Mouse (Mus musculus) neural tube, embryonic 11.5 days (tissue): ENCODE data around the gene Utrn. TPM values are rescaled to one million over a fixed set of nuclear protein-coding genes. Genes with fewer than 3 reads are reported as not detected.

Experiments used
- ATAC-seq: fragments of 200-750 bp; cut with Nextera tagmentation; 2 replicates; pipeline ENCODE4 v1.8.0; 2017; ENCODE audit warnings: moderate number of reproducible peaks, mild to moderate bottlenecking, moderate TSS enrichment, moderate library complexity; ENCODE audit not compliant: insufficient read depth, low FRiP score, low TSS enrichment
- DNase-seq: peaks from one replicate; pipeline ENCODE4 v3.0.0-alpha.2; 2015; ENCODE audit warnings: low spot score
- H3K27ac ChIP-seq: fragments of 300-500 bp; sonication (generic); 2 replicates; pipeline ENCODE4 v1.5.1; 2014; ENCODE audit warnings: low read depth, mild to moderate bottlenecking, low read length
- H3K27me3 ChIP-seq: fragments of 300-500 bp; sonication (generic); 2 replicates; pipeline ENCODE4 v1.6.1; 2014; ENCODE audit warnings: mild to moderate bottlenecking, low read length, mixed read lengths; ENCODE audit not compliant: control insufficient read depth, insufficient read depth
- H3K36me3 ChIP-seq: fragments of 300-500 bp; sonication (generic); 2 replicates; pipeline ENCODE4 v1.6.1; 2014; ENCODE audit warnings: mild to moderate bottlenecking, low read length, moderate library complexity, mixed read lengths; ENCODE audit not compliant: control insufficient read depth, insufficient read depth
- H3K4me1 ChIP-seq: fragments of 300-500 bp; sonication (generic); 2 replicates; pipeline ENCODE4 v1.6.1; 2014; ENCODE audit warnings: low read length, mixed read lengths; ENCODE audit not compliant: control insufficient read depth, insufficient read depth
- H3K4me2 ChIP-seq: fragments of 300-500 bp; sonication (generic); 2 replicates; pipeline ENCODE4 v1.6.1; 2014; ENCODE audit warnings: low read depth, mild to moderate bottlenecking, moderate library complexity
- H3K4me3 ChIP-seq: fragments of 300-500 bp; sonication (generic); 2 replicates; pipeline ENCODE4 v1.5.1; 2014; ENCODE audit warnings: low read depth, low read length
- H3K9ac ChIP-seq: fragments of 300-500 bp; sonication (generic); 2 replicates; pipeline ENCODE4 v1.6.1; 2014; ENCODE audit warnings: mild to moderate bottlenecking, low read length
- H3K9me3 ChIP-seq: fragments of 300-500 bp; sonication (generic); 2 replicates; pipeline ENCODE4 v1.6.1; 2016; ENCODE audit warnings: low read length; ENCODE audit not compliant: control insufficient read depth
- WGBS: fragments of 180-500 bp; shearing (Covaris S2); extraction: QIAGEN DNeasy Blood & Tissue Kit; methylation state at CpG from one replicate; pipeline ENCODE4 v1.1.7; 2014; 5-methylcytosine and 5-hydroxymethylcytosine counted together
- polyA plus RNA-seq: library from polyadenylated mRNA; unstranded; fragments of >200 nt; fragmentation: Nextera tagmentation; extraction: Ambion mirVana; gene quantifications from 2 replicates; pipeline ENCODE4 v1.2.1, GENCODE M21; 2014

Gene Utrn
- polyA plus RNA-seq, 1 experiment from 2014 or later: 47.4 TPM

- WGBS: 96% methylated on average over 1 of the region's 1 CpGs
- no peak overlapping the region for H3K4me2 ChIP-seq
- no peaks in the 10 kb centered on the region for H3K9me3 ChIP-seq
- H3K36me3 ChIP-seq: no peaks in the 10 kb centered on the region
- no peak overlapping the region for H3K9ac ChIP-seq
- H3K27ac ChIP-seq: no peak overlapping the region
- no peak overlapping the region for H3K4me3 ChIP-seq
- H3K4me1 ChIP-seq: peaks cover 9% of the 10 kb centered on the region; the same call in 1 of the 2 replicates
- ATAC-seq (no peak), DNase-seq (no peak)
- H3K27me3 ChIP-seq: no peaks in the 10 kb centered on the region
Measured at GRCm38 (mm10) chr10:12788529-12788928, 80.6 kb downstream of the Utrn start.

- Histone ChIP-seq H3K9me3 (no peaks in the 10 kb centered on the region), H3K27me3 (no peaks in the 10 kb centered on the region), H3K4me1 (peaks cover 9% of the 10 kb centered on the region; the same call in 1 of the 2 replicates), H3K4me3 (no peak overlapping the region), H3K27ac (no peak overlapping the region), H3K36me3 (no peaks in the 10 kb centered on the region), H3K4me2 (no peak overlapping the region), H3K9ac (no peak overlapping the region)
- ATAC-seq (no peak), DNase-seq (no peak)
- 84% methylated on average over 6 of the region's 6 CpGs for WGBS
Measured at GRCm38 (mm10) chr10:12787965-12788364, 81.2 kb downstream of the Utrn start.

GRCm38 (mm10) chr10:12785299-12785698, 83.9 kb downstream of the Utrn start:
- Histone ChIP-seq H3K4me3 (no peak overlapping the region), H3K27ac (no peak overlapping the region), H3K27me3 (no peaks in the 10 kb centered on the region), H3K36me3 (no peaks in the 10 kb centered on the region), H3K4me2 (no peak overlapping the region), H3K9me3 (no peaks in the 10 kb centered on the region), H3K9ac (no peak overlapping the region), H3K4me1 (no peaks in the 10 kb centered on the region)
- DNase-seq (no peak), ATAC-seq (no peak)
- WGBS: 92% methylated on average over 5 of the region's 5 CpGs

GRCm38 (mm10) chr10:12781381-12781907, 87.7 kb downstream of the Utrn start:
- H3K9me3 ChIP-seq: no peaks in the 10 kb centered on the region
- no peak for DNase-seq
- 69% methylated on average over 4 of the region's 4 CpGs for WGBS

GRCm38 (mm10) chr10:12773178-12773577, 96.0 kb downstream of the Utrn start:
- no peak for ATAC-seq

More at GRCm38 (mm10) chr10:12781381-12781907, 87.7 kb downstream of the Utrn start:
- Histone ChIP-seq H3K4me3 (no peak overlapping the region), H3K27me3 (no peaks in the 10 kb centered on the region), H3K9ac (no peak overlapping the region), H3K27ac (no peak overlapping the region), H3K4me1 (no peaks in the 10 kb centered on the region), H3K36me3 (no peaks in the 10 kb centered on the region), H3K4me2 (no peak overlapping the region)
- no peak for ATAC-seq

GRCm38 (mm10) chr10:12771511-12771910, 97.7 kb downstream of the Utrn start:
- ATAC-seq: no peak
- no peak overlapping the region for H3K9ac ChIP-seq
- no peaks in the 10 kb centered on the region for H3K36me3 ChIP-seq
- H3K4me1 ChIP-seq: no peaks in the 10 kb centered on the region
- H3K9me3 ChIP-seq: no peaks in the 10 kb centered on the region
- no peak overlapping the region for H3K4me2 ChIP-seq
- no peak overlapping the region for H3K27ac ChIP-seq
- 91% methylated on average over 2 of the region's 2 CpGs for WGBS
- H3K4me3 ChIP-seq: no peak overlapping the region
- H3K27me3 ChIP-seq: no peaks in the 10 kb centered on the region
- DNase-seq: no peak

More at GRCm38 (mm10) chr10:12773178-12773577, 96.0 kb downstream of the Utrn start:
- Histone ChIP-seq H3K9ac (no peak overlapping the region), H3K4me3 (no peak overlapping the region), H3K9me3 (no peaks in the 10 kb centered on the region), H3K36me3 (no peaks in the 10 kb centered on the region), H3K4me1 (no peaks in the 10 kb centered on the region), H3K27me3 (no peaks in the 10 kb centered on the region), H3K4me2 (no peak overlapping the region), H3K27ac (no peak overlapping the region)
- 65% methylated on average over 6 of the region's 6 CpGs for WGBS
- DNase-seq: no peak

- Histone ChIP-seq H3K4me1 (peaks cover 5% of the 10 kb centered on the region; the same call in 1 of the 2 replicates), H3K4me2 (no peak overlapping the region), H3K27ac (no peak overlapping the region), H3K9me3 (no peaks in the 10 kb centered on the region), H3K36me3 (no peaks in the 10 kb centered on the region), H3K9ac (no peak overlapping the region), H3K27me3 (no peaks in the 10 kb centered on the region), H3K4me3 (no peak overlapping the region)
- no peak for DNase-seq
- no peak for ATAC-seq
- WGBS: 37% methylated on average over 3 of the region's 3 CpGs
Measured at GRCm38 (mm10) chr10:12762668-12763067, 106.5 kb downstream of the Utrn start.

GRCm38 (mm10) chr10:12758702-12758988, 110.5 kb downstream of the Utrn start:
- H3K36me3 ChIP-seq: no peaks in the 10 kb centered on the region
- 31% methylated on average over 6 of the region's 6 CpGs for WGBS
- H3K4me2 ChIP-seq: no peak overlapping the region
- H3K27me3 ChIP-seq: no peaks in the 10 kb centered on the region
- ATAC-seq (no peak), DNase-seq (no peak)
- H3K9ac ChIP-seq: no peak overlapping the region
- H3K27ac ChIP-seq: no peak overlapping the region
- H3K4me3 ChIP-seq: no peak overlapping the region
- no peaks in the 10 kb centered on the region for H3K9me3 ChIP-seq
- peaks cover 5% of the 10 kb centered on the region; the same call in 1 of the 2 replicates for H3K4me1 ChIP-seq

- DNase-seq (no peak), ATAC-seq (no peak)
- Histone ChIP-seq H3K4me1 (peaks cover 5% of the 10 kb centered on the region; the same call in 1 of the 2 replicates), H3K27ac (no peak overlapping the region), H3K9ac (no peak overlapping the region), H3K9me3 (no peaks in the 10 kb centered on the region), H3K4me2 (no peak overlapping the region), H3K27me3 (no peaks in the 10 kb centered on the region), H3K36me3 (no peaks in the 10 kb centered on the region), H3K4me3 (no peak overlapping the region)
- WGBS: 50% methylated on average over 5 of the region's 5 CpGs
Measured at GRCm38 (mm10) chr10:12757943-12758701, 111.0 kb downstream of the Utrn start.
